Mouse (Mus musculus): Measurements from ENCODE around the gene Fbxl19.

Fbxl19 gene

GRCm38 (mm10) chr7:127808821-127809220 is 64.5 kb downstream of the Fbxl19 start:
- DNase-seq: no peak

DNA sequence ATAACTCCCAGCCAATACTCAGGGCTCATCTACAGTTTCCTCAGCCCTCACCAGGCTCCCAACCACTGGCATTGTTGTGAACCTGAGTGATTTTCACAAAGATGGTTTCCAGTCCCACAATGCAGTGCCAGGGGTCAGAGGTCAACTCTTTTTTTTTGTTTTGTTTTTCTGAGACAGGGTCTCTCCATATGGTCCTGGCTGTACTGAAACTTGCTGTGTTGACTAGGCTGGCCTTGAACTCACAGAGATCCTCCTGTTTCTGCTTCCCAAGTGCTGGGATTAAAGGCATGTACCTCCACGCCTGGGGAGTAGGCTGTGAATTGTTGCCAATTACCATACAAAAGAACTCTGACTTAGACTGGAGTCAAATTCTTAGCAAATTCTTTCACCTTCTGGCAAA is 65.5 kb downstream of the Fbxl19 start:
- no peak for DNase-seq

GRCm38 (mm10) chr7:127810650-127811049 is 66.3 kb downstream of the Fbxl19 start:
- no peak for DNase-seq

GRCm38 (mm10) chr7:127811240-127811639 is 66.9 kb downstream of the Fbxl19 start:
- peak; percentile 45 for DNase-seq

DNA sequence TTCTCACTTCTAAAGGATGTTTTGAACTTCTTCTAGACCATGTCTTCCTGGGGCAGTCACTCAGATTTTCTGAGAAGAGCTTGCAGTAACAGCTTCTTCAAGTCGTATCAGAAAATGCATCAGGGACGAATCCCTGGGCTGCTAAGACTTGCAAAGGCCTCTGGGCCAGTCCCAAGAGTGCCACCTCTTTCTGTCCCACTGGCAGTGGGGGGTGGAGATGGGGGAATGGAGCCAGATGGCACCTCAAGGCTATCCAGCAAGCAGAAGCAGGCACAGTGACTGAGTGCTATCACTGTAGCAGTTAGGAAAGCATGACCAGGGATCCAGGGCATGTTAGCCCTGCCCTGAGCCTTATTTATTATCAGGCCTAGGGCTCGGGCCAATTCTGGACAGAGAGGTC is 67.9 kb downstream of the Fbxl19 start:
- peak; percentile 64 for DNase-seq

DNA sequence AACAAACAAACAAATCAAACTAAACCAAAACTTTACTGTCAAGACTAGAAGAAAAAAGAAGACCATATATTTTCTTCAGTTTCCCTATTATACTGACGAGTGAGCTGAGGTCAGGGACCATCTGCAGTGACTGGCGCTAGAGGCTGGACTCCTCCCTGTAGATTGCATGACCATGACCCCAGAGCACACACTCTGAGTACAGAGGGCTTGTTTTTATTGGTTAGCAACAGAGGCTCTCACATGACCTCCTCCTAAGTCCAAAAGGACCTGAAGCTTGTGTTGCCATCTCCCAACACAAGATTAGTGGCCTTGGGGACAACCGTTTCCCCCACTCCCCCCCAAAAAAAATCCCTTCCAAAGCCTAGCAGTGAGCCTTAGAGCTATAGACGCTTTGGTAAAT is 69.5 kb downstream of the Fbxl19 start:
- DNase-seq: no peak

- peak; percentile 97 for DNase-seq
These were observed 70.0 kb downstream of the Fbxl19 start for GRCm38 (mm10) chr7:127814241-127814921.

DNA sequence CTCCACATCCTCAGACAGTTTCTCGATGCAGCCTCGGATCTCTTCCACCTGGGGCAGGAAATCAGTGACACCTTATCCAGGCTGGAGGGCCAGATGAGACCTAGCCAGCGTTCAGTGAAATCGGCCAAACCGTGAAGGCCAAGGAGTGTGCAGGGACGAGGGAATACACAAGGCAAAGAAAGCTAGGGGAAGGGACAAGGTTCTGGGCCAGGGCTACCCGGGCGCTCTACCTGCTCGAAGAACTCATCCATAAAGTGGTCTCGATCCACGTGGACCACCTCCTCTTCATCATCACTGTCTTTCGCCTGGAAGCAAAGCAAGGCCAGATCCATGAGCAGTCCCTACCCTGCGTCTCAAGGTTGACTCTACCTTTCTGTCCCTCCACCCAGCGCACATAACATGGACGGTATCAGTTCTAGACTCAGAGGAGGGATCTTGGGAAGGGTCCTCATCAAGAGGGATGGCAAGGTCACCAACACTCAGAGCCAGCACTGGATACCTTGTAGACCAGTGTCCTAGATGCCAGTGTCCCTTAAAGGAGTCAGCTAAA is 70.8 kb downstream of the Fbxl19 start:
- DNase-seq: peak; percentile 34

GRCm38 (mm10) chr7:127815954-127816821 is 71.8 kb downstream of the Fbxl19 start:
- peak; percentile 70 for DNase-seq

DNA sequence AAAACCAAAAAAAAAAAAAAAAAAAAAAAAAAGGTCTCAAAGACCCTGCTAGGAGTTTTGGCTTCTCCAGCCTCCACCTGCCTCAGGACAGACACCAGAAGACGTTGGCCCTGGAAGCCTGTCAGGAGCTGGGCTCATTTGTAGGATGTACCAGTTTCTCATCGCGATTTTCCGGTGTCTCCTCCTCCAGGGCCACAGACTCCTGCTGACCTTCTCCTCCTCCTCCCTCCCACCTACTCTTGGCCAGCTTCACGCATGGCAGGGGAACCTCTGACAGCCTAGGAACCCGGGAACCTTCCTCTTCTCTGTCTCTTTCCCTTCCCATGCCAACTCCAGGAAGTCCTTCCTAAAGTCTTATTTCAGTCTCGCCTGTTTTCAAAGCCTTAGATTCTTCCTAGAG is 72.7 kb downstream of the Fbxl19 start:
- DNase-seq: peak; percentile 51

DNA sequence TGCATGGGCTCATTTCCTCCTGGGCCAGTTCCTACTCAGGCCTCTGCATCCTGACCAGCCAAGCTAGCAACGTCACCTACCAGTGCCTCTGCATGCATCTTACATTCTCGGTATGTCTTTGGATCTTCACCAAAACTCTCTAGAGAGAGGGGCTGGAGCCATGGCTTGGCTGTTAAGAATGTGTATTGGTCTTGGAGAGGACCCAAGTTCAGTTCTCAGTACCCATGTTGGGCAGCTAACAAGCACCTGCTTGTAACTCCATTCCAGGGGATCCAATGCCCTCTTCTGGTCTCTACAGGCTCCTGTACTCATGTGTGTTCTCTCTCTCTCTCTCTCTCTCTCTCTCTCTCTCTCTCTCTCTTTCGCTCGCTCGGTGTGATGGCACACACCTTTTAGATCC is 73.4 kb downstream of the Fbxl19 start:
- peak; percentile 46 for DNase-seq

Measured in cerebellum, adult 11-12 months (tissue).